Comparison of ENCODE assay signal across 8 mouse cellular contexts in genomic region chr2:105680146-105680998, GRCm38 (mm10). TPM values are rescaled to one million over a fixed set of nuclear protein-coding genes. Genes with fewer than 3 reads are reported as not detected.
DNase-seq lines count a peak whose midpoint lies in the region; ATAC-seq lines count a peak whose summit lies in the region.

No protein-coding gene starts in this region.

- ATAC-seq in hindbrain, embryonic 12.5 days (ENCODE audit: low FRiP score), result peak; percentile 84
- ATAC-seq in neural tube, embryonic 11.5 days (ENCODE audit: insufficient read depth, low FRiP score, low TSS enrichment), result peak; percentile 82
- ATAC-seq in megakaryocyte progenitor cell, adult 5-6 weeks (replicated peaks; ENCODE audit: poor library complexity), result no peak

- peak overlapping the region; percentile 49 for H3K9ac ChIP-seq in hindbrain, embryonic 12.5 days
- peak overlapping the region; percentile 16 for H3K9ac ChIP-seq in neural tube, embryonic 11.5 days (ENCODE audit: low read length)

- no peak overlapping the region for H3K4me3 ChIP-seq in heart, embryonic 10.5 days
- H3K4me3 ChIP-seq in hindbrain, embryonic 12.5 days, result peak overlapping the region; percentile 51
- H3K4me3 ChIP-seq in neural tube, embryonic 11.5 days (ENCODE audit: low read depth, low read length), result peak overlapping the region; percentile 62; the same call in 1 of the 2 replicates

- H3K36me3 ChIP-seq in heart, embryonic 10.5 days, result no peaks in the 10 kb centered on the region
- no peaks in the 10 kb centered on the region for H3K36me3 ChIP-seq in hindbrain, embryonic 12.5 days
- 0 out of 2 replicates have a peak, but pooled peaks cover 2% of the 10 kb centered on the region for H3K36me3 ChIP-seq in neural tube, embryonic 11.5 days (ENCODE audit: control insufficient read depth, insufficient read depth, low read length)

- H3K4me1 ChIP-seq in heart, embryonic 10.5 days, result peaks cover 29% of the 10 kb centered on the region
- peaks cover 38% of the 10 kb centered on the region for H3K4me1 ChIP-seq in hindbrain, embryonic 12.5 days
- peaks cover 15% of the 10 kb centered on the region for H3K4me1 ChIP-seq in neural tube, embryonic 11.5 days (ENCODE audit: control insufficient read depth, insufficient read depth, low read length)

- peak overlapping the region; percentile 61 for H3K4me2 ChIP-seq in hindbrain, embryonic 12.5 days (replicated peaks)
- peak overlapping the region; percentile 71 for H3K4me2 ChIP-seq in neural tube, embryonic 11.5 days (ENCODE audit: low read depth)

- H3K27ac ChIP-seq in heart, embryonic 10.5 days, result no peak overlapping the region
- H3K27ac ChIP-seq in hindbrain, embryonic 12.5 days, result peak overlapping the region; percentile 40; the same call in 1 of the 2 replicates
- 0 out of 2 replicates have a peak overlapping the region, but pooled peaks have one; percentile 11 for H3K27ac ChIP-seq in neural tube, embryonic 11.5 days (ENCODE audit: low read depth, low read length)

- peaks cover 98% of the 10 kb centered on the region for H3K27me3 ChIP-seq in heart, embryonic 10.5 days (ENCODE audit: insufficient read depth, poor library complexity, severe bottlenecking)
- peaks cover 83% of the 10 kb centered on the region for H3K27me3 ChIP-seq in hindbrain, embryonic 12.5 days
- peaks cover 60% of the 10 kb centered on the region for H3K27me3 ChIP-seq in neural tube, embryonic 11.5 days (ENCODE audit: control insufficient read depth, insufficient read depth, low read length)

- no peaks in the 10 kb centered on the region for H3K9me3 ChIP-seq in heart, embryonic 10.5 days
- no peaks in the 10 kb centered on the region for H3K9me3 ChIP-seq in hindbrain, embryonic 12.5 days (replicated peaks)
- H3K9me3 ChIP-seq in neural tube, embryonic 11.5 days (ENCODE audit: control insufficient read depth, low read length), result no peaks in the 10 kb centered on the region

- peak; percentile 72 for DNase-seq in heart, embryonic 10.5 days (ENCODE audit: low spot score)
- DNase-seq in heart, adult 18-20 months, result no peak
- DNase-seq in cerebellum, postnatal 36 days, result peak; percentile 52 to 70
- peak; percentile 77 for DNase-seq in neural tube, embryonic 11.5 days (ENCODE audit: low spot score)
- no peak for DNase-seq in layer of hippocampus, postnatal 10 days (ENCODE audit: low spot score in 2 of 2)
- DNase-seq in layer of hippocampus, adult 11-12 months (ENCODE audit: low spot score), result no peak

- under 1% methylated on average over 24 of the region's 24 CpGs for WGBS in heart, embryonic 10.5 days
- 1% methylated on average over 24 of the region's 24 CpGs for WGBS in hindbrain, embryonic 12.5 days
- 1% methylated on average over 21 of the region's 24 CpGs for WGBS in neural tube, embryonic 11.5 days

RNA-seq across cellular contexts. Expression of gene Pax6, which starts 11.7 kb away (rescaled TPM):
- 0.28 and 0.54 TPM in 2 replicates for polyA plus RNA-seq in heart, embryonic 10.5 days (2016; fragmentation: Nextera tagmentation; extraction: Ambion mirVana)
- total RNA-seq in heart, adult 18-20 months (2021), result not detected
- polyA plus RNA-seq in hindbrain, embryonic 12.5 days (2016; fragmentation: Nextera tagmentation; extraction: Ambion mirVana), result 17.9 and 20.1 TPM in 2 replicates
- polyA plus RNA-seq in neural tube, embryonic 11.5 days (2014; fragmentation: Nextera tagmentation; extraction: Ambion mirVana), result 28.2 and 30.7 TPM in 2 replicates
- total RNA-seq in megakaryocyte progenitor cell, adult 5-6 weeks (2015), result not detected in 2 replicates
- not detected in 2 replicates for total RNA-seq in megakaryocyte progenitor cell, adult 5-6 weeks (2017)
- 10 to 100 TPM; 11.8 to 13.5 TPM for total RNA-seq in layer of hippocampus, postnatal 10 days (2021)

Comparison
In these comparisons a context has a peak if more than half of its experiments do, and no peak if none do; other contexts are left out.
1. DNase-seq: peak in heart, embryonic 10.5 days (single experiment), cerebellum, postnatal 36 days (2 of 2) and neural tube, embryonic 11.5 days (single experiment); none in heart, adult 18-20 months (0 of 2), layer of hippocampus, postnatal 10 days (0 of 2) and layer of hippocampus, adult 11-12 months (single experiment).
2. RNA of gene Pax6, which starts 11.7 kb away (total RNA-seq): 11.8 to 13.5 TPM in layer of hippocampus, postnatal 10 days; not detected in heart, adult 18-20 months and not detected in megakaryocyte progenitor cell, adult 5-6 weeks; every median in the first group is over 10 times any median in the second.